ENCODE assay signal across 33 mouse cellular contexts in the genomic region with DNA sequence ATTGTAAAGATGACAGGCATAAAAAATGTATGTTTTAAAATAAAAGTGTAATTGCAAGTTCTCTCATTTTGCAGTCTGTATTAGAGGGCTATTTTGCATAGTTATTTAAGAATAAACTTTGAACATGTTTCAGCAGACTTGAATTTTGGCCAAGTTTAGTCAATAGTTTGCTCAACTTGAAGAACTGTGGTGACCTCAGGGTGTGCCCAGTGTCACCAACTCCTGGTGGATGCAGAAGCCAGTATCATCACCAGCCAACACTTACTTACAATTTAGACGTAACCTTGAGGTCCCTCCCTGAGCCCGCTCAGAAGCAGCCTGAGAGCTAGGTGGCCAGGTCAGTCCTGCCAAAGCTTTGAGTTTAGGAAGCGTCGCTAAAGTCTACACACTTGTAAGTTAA. TPM values are rescaled to one million over a fixed set of nuclear protein-coding genes. Genes with fewer than 3 reads are reported as not detected.
DNase-seq lines count a peak whose midpoint lies in the region; ATAC-seq lines count a peak whose summit lies in the region.
"Had no signal": no experiment of that assay in that cellular context is flagged by ENCODE, and none has a peak within 500 bp of the region (broad histone marks: within the 10 kb centered on the region; RNA-seq: fewer than 3 reads in every experiment).

No protein-coding gene starts in this region.

- H3K36me3 ChIP-seq in kidney, embryonic 16.5 days (ENCODE audit: insufficient read depth, low read length): peaks cover 19% of the 10 kb centered on the region

- H3K4me1 ChIP-seq in kidney, embryonic 16.5 days (ENCODE audit: insufficient read depth, low read length): no peaks in the 10 kb centered on the region
- H3K4me1 ChIP-seq: forebrain, embryonic 10.5 days; forebrain, embryonic 13.5 days; heart, embryonic 12.5 days; heart, embryonic 15.5 days; hindbrain, embryonic 10.5 days; hindbrain, embryonic 13.5 days had no signal

- 86% methylated on average over 4 of the region's 4 CpGs for WGBS in kidney, embryonic 16.5 days

- no peaks in the 10 kb centered on the region for H3K9me3 ChIP-seq in kidney, embryonic 16.5 days (ENCODE audit: low read length)
- H3K9me3 ChIP-seq: forebrain, embryonic 10.5 days; forebrain, embryonic 13.5 days; heart, embryonic 12.5 days; heart, embryonic 15.5 days; hindbrain, embryonic 10.5 days; hindbrain, embryonic 13.5 days had no signal

- H3K27ac ChIP-seq in kidney, embryonic 16.5 days (ENCODE audit: low read length): no peak overlapping the region
- H3K27ac ChIP-seq: forebrain, embryonic 10.5 days; forebrain, embryonic 13.5 days; heart, adult 2 months; heart, embryonic 15.5 days; hindbrain, embryonic 10.5 days; hindbrain, embryonic 13.5 days had no signal

- H3K27me3 ChIP-seq in kidney, embryonic 16.5 days (ENCODE audit: insufficient read depth, low read length): no peaks in the 10 kb centered on the region
- H3K27me3 ChIP-seq: forebrain, embryonic 13.5 days; heart, embryonic 12.5 days; heart, embryonic 15.5 days; hindbrain, embryonic 13.5 days had no signal

- H3K9ac ChIP-seq in kidney, embryonic 16.5 days (replicated peaks; ENCODE audit: low read length): no peak overlapping the region
- H3K9ac ChIP-seq: forebrain, embryonic 13.5 days; heart, embryonic 12.5 days; heart, embryonic 15.5 days; hindbrain, embryonic 13.5 days had no signal

- ATAC-seq in kidney, embryonic 16.5 days (ENCODE audit: low FRiP score, low TSS enrichment): no peak
- ATAC-seq: activated CD4-positive, CD25-positive, alpha-beta regulatory T cell, adult 4 months; forebrain, embryonic 13.5 days; forebrain, embryonic 16.5 days; hindbrain, embryonic 16.5 days had no signal

- DNase-seq in adrenal gland, postnatal 14 days: peak; percentile 16
- no peak for DNase-seq in adrenal gland, postnatal 36 days
- peak; percentile 6 for DNase-seq in kidney, adult 18-20 months
- no peak for DNase-seq in kidney, postnatal 10 days
- DNase-seq in kidney, adult 9 months: peak; percentile 78
- DNase-seq in adipocyte (ENCODE audit: low spot score): peak; percentile 62
- no peak for DNase-seq in spleen, postnatal 14 days (ENCODE audit: low spot score in 2 of 2)
- DNase-seq: adrenal gland, postnatal 10 days; cerebellum, adult 18-20 months; cerebellum, adult 9-10 months; cerebellum, postnatal 14 days; gastrocnemius, postnatal 10 days; gastrocnemius, postnatal 36 days; heart, adult 2 months; heart, postnatal 10 days; heart, postnatal 36 days had no signal

- H3K4me3 ChIP-seq in kidney, embryonic 16.5 days (ENCODE audit: low read length): no peak overlapping the region
- H3K4me3 ChIP-seq: forebrain, embryonic 10.5 days; forebrain, embryonic 13.5 days; heart, adult 2 months; heart, embryonic 12.5 days; heart, embryonic 15.5 days; hindbrain, embryonic 10.5 days; hindbrain, embryonic 13.5 days had no signal

- no peak overlapping the region for H3K4me2 ChIP-seq in kidney, embryonic 16.5 days (replicated peaks; ENCODE audit: low read depth, low read length)
- H3K4me2 ChIP-seq: forebrain, embryonic 13.5 days; heart, embryonic 12.5 days; heart, embryonic 15.5 days; hindbrain, embryonic 13.5 days had no signal

RNA-seq across cellular contexts. Expression of a gene that starts 3.2 kb away (rescaled TPM):
- total RNA-seq in adrenal gland, postnatal 14 days (2021): not detected in 2 replicates
- not detected for total RNA-seq in adrenal gland, postnatal 36 days (2021)
- not detected in 2 replicates for polyA plus RNA-seq in kidney, embryonic 16.5 days (2015; fragmentation: Nextera tagmentation; extraction: Ambion mirVana)
- total RNA-seq: adrenal gland, adult 18-20 months; adrenal gland, postnatal 10 days; ES-E14; gastrocnemius, adult 18-20 months; gastrocnemius, postnatal 10 days; gastrocnemius, postnatal 36 days; granulocyte monocyte progenitor cell, adult 5-6 weeks; heart, adult 2 months; heart, postnatal 10 days; heart, postnatal 36 days had no signal
- polyA plus RNA-seq: activated CD4-positive, CD25-positive, alpha-beta regulatory T cell, adult 4 months; brain, embryonic 14.5 days; embryonic facial prominence, embryonic 11.5 days; embryonic facial prominence, embryonic 14.5 days; forebrain, embryonic 10.5 days; forebrain, embryonic 13.5 days; forebrain, embryonic 16.5 days; heart, adult 2 months; heart, embryonic 12.5 days; heart, embryonic 15.5 days; hindbrain, embryonic 10.5 days; hindbrain, embryonic 13.5 days; hindbrain, embryonic 16.5 days had no signal

RNA-seq across cellular contexts. Expression of a gene that starts 19.3 kb away (rescaled TPM):
- total RNA-seq in adrenal gland, postnatal 14 days (2021): 32.9 and 36.5 TPM in 2 replicates
- total RNA-seq in adrenal gland, postnatal 36 days (2021): 10 to 100 TPM; 46.1 to 46.9 TPM
- 46.2 and 48.9 TPM in 2 replicates for polyA plus RNA-seq in kidney, embryonic 16.5 days (2015; fragmentation: Nextera tagmentation; extraction: Ambion mirVana)

RNA-seq across cellular contexts. Expression of a gene that starts 19.5 kb away (rescaled TPM):
- total RNA-seq in adrenal gland, postnatal 14 days (2021): 102 and 121 TPM in 2 replicates
- total RNA-seq in adrenal gland, postnatal 36 days (2021): 10 to 100 TPM; 59.7 to 85.9 TPM
- polyA plus RNA-seq in kidney, embryonic 16.5 days (2015; fragmentation: Nextera tagmentation; extraction: Ambion mirVana): 15.7 and 19.0 TPM in 2 replicates

RNA-seq across cellular contexts. Expression of a gene that starts 41.3 kb away (rescaled TPM):
- total RNA-seq in adrenal gland, postnatal 14 days (2021): 3.0 and 4.7 TPM in 2 replicates
- total RNA-seq in adrenal gland, postnatal 36 days (2021): 1 to 10 TPM; 2.3 to 3.3 TPM
- 4.3 and 6.2 TPM in 2 replicates for polyA plus RNA-seq in kidney, embryonic 16.5 days (2015; fragmentation: Nextera tagmentation; extraction: Ambion mirVana)

Comparison
In these comparisons a context has a peak if more than half of its experiments do, and no peak if none do; other contexts are left out.
1. DNase-seq: peak in adrenal gland, postnatal 14 days (single experiment), kidney, adult 18-20 months (single experiment), kidney, adult 9 months (single experiment) and adipocyte (single experiment); none in adrenal gland, postnatal 36 days (0 of 2), kidney, postnatal 10 days (single experiment) and spleen, postnatal 14 days (0 of 2).